Mouse (Mus musculus) kidney, embryonic 16.5 days (tissue): Measurements from ENCODE around the gene Mapk10. TPM values are rescaled to one million over a fixed set of nuclear protein-coding genes. Genes with fewer than 3 reads are reported as not detected.

Source experiments
- ATAC-seq: fragments of 200-750 bp; cut with Nextera tagmentation; 2 replicates; pipeline ENCODE4 v1.8.0; 2017; ENCODE audit warnings: moderate TSS enrichment; ENCODE audit not compliant: low FRiP score, low TSS enrichment
- H3K27ac ChIP-seq: fragments of 300-500 bp; sonication (generic); 2 replicates; pipeline ENCODE4 v1.5.1; 2014; ENCODE audit warnings: low read length
- H3K27me3 ChIP-seq: fragments of 300-500 bp; sonication (generic); 2 replicates; pipeline ENCODE4 v1.6.1; 2014; ENCODE audit warnings: low read length, control low read depth, mixed read lengths; ENCODE audit not compliant: insufficient read depth
- H3K36me3 ChIP-seq: fragments of 300-500 bp; sonication (generic); 2 replicates; pipeline ENCODE4 v1.6.1; 2014; ENCODE audit warnings: low read length, control low read depth, mixed read lengths; ENCODE audit not compliant: insufficient read depth
- H3K4me1 ChIP-seq: fragments of 300-500 bp; sonication (generic); 2 replicates; pipeline ENCODE4 v1.6.1; 2014; ENCODE audit warnings: low read length, control low read depth, mixed read lengths; ENCODE audit not compliant: insufficient read depth
- H3K4me2 ChIP-seq: fragments of 300-500 bp; sonication (generic); replicated peaks from 2 replicates; pipeline ENCODE4 v1.6.1; 2014; ENCODE audit warnings: low read depth, low read length
- H3K4me3 ChIP-seq: fragments of 300-500 bp; sonication (generic); 2 replicates; pipeline ENCODE4 v1.5.1; 2014; ENCODE audit warnings: mild to moderate bottlenecking, low read length
- H3K9ac ChIP-seq: fragments of 300-500 bp; sonication (generic); replicated peaks from 2 replicates; pipeline ENCODE4 v1.6.1; 2014; ENCODE audit warnings: low read length
- H3K9me3 ChIP-seq: fragments of 300-500 bp; sonication (generic); 2 replicates; pipeline ENCODE4 v1.6.1; 2016; ENCODE audit warnings: low read length, control low read depth
- WGBS: fragments of 180-500 bp; shearing (Covaris S2); extraction: QIAGEN DNeasy Blood & Tissue Kit; methylation state at CpG from one replicate; pipeline ENCODE4 v1.1.7; 2014; 5-methylcytosine and 5-hydroxymethylcytosine counted together
- polyA plus RNA-seq: library from polyadenylated mRNA; unstranded; fragments of >200 nt; fragmentation: Nextera tagmentation; extraction: Ambion mirVana; gene quantifications from 2 replicates; pipeline ENCODE4 v1.2.1, GENCODE M21; 2015

The Mapk10 gene
- polyA plus RNA-seq, 1 experiment from 2014 or later = 0.64 TPM

DNA sequence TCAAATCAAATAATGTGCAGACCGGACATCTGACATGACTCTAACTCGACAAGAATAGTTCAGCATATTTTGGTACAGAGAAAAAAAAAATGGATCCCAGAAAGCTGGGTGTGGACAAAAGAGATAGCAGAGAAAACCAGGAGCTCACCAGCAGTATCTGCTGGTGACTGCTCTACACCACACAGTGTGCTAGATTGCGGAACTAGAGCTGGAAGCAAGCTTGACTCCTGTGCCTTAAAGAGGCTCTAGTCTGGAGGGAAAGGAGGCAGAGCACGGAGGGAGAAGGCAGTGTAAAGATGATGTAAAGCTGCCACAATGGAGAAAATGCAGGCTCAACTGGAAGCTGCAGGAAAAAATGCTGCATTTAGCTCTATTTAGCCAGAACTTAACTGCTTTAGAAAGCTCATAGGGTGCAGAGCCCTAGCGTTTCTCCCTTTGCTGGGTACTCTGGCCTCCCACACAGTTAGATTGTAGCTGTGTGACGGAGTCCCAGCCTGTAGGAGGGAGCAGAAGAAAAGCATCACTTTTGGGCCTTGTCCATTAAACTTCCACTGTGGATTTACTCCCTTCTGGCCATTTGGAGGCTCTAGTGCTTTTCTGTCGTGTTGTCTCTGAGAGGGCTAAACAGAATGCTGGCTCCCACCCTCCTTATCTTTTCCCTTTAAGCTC is 188.5 kb downstream of the Mapk10 start:
- Histone ChIP-seq H3K4me2 (no peak overlapping the region), H3K27ac (no peak overlapping the region), H3K27me3 (no peaks in the 10 kb centered on the region), H3K36me3 (no peaks in the 10 kb centered on the region), H3K9ac (no peak overlapping the region), H3K4me3 (no peak overlapping the region), H3K4me1 (no peaks in the 10 kb centered on the region), H3K9me3 (peaks cover 4% of the 10 kb centered on the region)
- 46% methylated on average over 7 of the region's 7 CpGs for WGBS
- no peak for ATAC-seq

DNA sequence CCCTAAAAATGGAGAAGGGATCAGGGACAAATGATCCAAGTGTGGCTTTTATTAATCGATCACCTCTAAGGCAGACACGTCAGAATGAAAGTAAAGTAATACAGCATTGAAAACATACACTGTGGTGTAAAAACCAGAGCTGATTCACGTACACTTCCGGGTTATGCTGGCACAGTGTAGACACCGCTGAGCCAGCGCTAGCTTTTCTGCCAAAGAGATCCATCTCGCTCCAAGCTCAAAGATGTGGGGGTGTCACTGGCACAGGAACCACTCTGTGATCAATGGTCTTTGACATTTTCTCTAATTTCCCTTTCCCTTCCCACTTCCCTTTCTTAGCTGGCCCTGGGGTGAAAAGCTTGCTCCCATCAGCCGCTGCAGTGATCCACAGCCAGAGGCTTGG is 189.7 kb downstream of the Mapk10 start:
- ATAC-seq = no peak
- Histone ChIP-seq H3K4me1 (no peaks in the 10 kb centered on the region), H3K27ac (no peak overlapping the region), H3K4me3 (no peak overlapping the region), H3K9ac (no peak overlapping the region), H3K36me3 (no peaks in the 10 kb centered on the region), H3K27me3 (no peaks in the 10 kb centered on the region), H3K9me3 (peaks cover 4% of the 10 kb centered on the region), H3K4me2 (no peak overlapping the region)
- 70% methylated on average over 8 of the region's 8 CpGs for WGBS

DNA sequence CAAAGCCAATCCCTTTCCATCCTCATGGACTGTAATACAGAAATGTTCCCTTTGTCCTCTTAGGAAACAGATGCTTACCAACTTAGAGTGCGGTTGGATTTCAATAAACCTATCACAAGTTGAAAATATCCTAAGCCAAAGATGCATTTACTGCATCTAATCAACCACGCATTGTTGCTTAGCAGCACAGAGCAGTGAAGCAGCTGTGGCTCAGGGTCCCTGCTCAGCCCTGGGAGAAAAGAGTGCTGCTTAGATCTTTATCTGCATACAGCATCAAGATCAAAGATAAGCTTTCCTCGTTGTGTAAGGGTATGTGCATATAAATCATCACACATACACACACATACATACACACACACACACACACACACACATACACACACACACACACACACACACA is 190.2 kb downstream of the Mapk10 start:
- Histone ChIP-seq H3K9me3 (peaks cover 4% of the 10 kb centered on the region), H3K4me1 (no peaks in the 10 kb centered on the region), H3K36me3 (no peaks in the 10 kb centered on the region), H3K4me2 (no peak overlapping the region), H3K27ac (no peak overlapping the region), H3K9ac (no peak overlapping the region), H3K4me3 (no peak overlapping the region), H3K27me3 (no peaks in the 10 kb centered on the region)
- ATAC-seq = no peak
- 51% methylated on average over 3 of the region's 3 CpGs for WGBS

DNA sequence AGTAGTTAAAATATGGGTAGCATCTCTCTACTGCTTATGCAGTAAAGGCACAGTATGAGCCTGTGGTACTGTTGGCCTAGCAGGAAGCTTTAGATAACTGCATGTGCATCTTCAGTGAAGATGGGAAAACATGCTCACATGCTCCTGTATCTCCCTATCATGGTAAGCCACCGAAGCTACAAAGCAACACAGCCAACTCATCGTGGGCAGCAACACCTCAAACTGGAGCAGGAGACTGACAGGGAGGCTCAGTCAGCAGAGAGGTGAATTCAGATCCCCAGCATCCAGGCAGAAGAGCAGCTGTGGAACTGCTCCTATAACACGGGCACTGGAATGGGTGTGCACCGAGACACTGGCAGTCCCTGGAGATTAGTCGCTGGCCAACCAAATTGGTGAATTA is 191.0 kb downstream of the Mapk10 start:
- WGBS = 89% methylated on average over 5 of the region's 5 CpGs
- no peak overlapping the region for H3K9ac ChIP-seq
- ATAC-seq = no peak

DNA sequence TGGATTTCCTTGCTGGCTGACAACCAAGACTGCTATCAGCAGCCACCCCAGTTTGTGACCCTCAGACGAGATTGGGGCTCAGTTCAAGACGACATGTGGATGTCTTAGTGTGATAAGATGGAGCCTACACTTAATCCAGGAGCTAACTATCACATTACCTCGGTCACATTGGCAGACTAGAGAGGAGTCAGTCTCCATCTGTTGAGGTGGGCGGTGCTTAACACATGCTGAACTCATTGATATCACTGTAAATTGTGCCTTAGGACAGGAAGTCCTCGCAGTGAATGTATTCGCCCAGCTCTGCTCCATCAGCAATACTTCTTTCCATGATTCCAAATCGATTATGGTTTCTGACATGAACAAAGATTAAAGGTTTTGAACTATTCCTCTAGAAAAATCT is 193.5 kb downstream of the Mapk10 start:
- Histone ChIP-seq H3K27ac (no peak overlapping the region), H3K9me3 (no peaks in the 10 kb centered on the region), H3K9ac (no peak overlapping the region), H3K4me2 (no peak overlapping the region), H3K27me3 (no peaks in the 10 kb centered on the region), H3K4me1 (no peaks in the 10 kb centered on the region), H3K36me3 (no peaks in the 10 kb centered on the region), H3K4me3 (no peak overlapping the region)
- ATAC-seq = no peak
- WGBS = 83% methylated on average over 7 of the region's 7 CpGs

More for the DNA sequence above, 191.0 kb downstream of the Mapk10 start:
- H3K27me3 ChIP-seq = no peaks in the 10 kb centered on the region
- H3K4me3 ChIP-seq = no peak overlapping the region
- H3K4me1 ChIP-seq = no peaks in the 10 kb centered on the region
- H3K4me2 ChIP-seq = no peak overlapping the region
- no peaks in the 10 kb centered on the region for H3K36me3 ChIP-seq
- peaks cover 4% of the 10 kb centered on the region for H3K9me3 ChIP-seq
- no peak overlapping the region for H3K27ac ChIP-seq

DNA sequence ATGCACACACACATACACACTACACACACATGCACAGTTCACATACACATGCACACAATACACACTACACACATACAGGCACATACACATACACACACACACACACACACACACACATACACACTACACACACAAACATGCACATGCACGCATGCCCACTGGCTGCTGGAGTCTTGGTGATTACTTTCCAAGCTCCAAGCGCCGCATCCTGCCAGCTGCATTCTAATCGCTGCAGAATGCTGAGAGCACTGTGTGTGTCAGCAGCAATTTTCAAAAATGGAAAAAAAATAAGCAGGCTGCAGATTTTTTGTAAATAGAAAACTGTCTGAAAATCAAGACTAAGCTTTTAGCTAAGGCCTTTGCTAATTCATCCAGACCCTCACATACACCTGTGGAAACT is 196.8 kb downstream of the Mapk10 start:
- no peaks in the 10 kb centered on the region for H3K4me1 ChIP-seq
- no peak overlapping the region for H3K4me3 ChIP-seq
- H3K27ac ChIP-seq = no peak overlapping the region
- WGBS = 92% methylated on average over 4 of the region's 4 CpGs
- H3K9me3 ChIP-seq = no peaks in the 10 kb centered on the region
- no peak for ATAC-seq
- H3K4me2 ChIP-seq = no peak overlapping the region
- no peaks in the 10 kb centered on the region for H3K36me3 ChIP-seq
- H3K9ac ChIP-seq = no peak overlapping the region
- no peaks in the 10 kb centered on the region for H3K27me3 ChIP-seq

DNA sequence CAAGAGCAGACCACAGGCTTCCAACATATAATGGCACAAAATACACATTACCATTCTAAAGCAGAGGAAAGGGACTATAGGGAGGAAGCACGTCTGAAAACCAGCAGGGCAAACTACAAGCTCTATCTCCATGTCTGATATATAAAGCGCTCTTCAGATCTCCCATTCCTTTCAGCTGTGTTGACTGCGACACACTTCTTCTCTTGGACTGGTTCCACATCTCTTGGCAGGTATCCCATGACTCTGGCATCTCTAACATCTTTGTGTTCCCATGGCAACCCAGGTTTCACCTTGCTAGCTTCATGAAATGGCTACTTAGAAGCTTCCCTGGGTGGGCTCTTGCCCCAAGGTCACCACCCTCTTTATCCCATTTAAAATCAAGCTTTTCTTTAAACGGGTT is 202.2 kb downstream of the Mapk10 start:
- no peaks in the 10 kb centered on the region for H3K27me3 ChIP-seq
- H3K4me3 ChIP-seq = no peak overlapping the region
- no peaks in the 10 kb centered on the region for H3K9me3 ChIP-seq
- no peak for ATAC-seq
- 76% methylated on average over 4 of the region's 4 CpGs for WGBS
- H3K9ac ChIP-seq = no peak overlapping the region
- H3K27ac ChIP-seq = no peak overlapping the region
- H3K4me2 ChIP-seq = no peak overlapping the region
- no peaks in the 10 kb centered on the region for H3K36me3 ChIP-seq
- H3K4me1 ChIP-seq = no peaks in the 10 kb centered on the region

DNA sequence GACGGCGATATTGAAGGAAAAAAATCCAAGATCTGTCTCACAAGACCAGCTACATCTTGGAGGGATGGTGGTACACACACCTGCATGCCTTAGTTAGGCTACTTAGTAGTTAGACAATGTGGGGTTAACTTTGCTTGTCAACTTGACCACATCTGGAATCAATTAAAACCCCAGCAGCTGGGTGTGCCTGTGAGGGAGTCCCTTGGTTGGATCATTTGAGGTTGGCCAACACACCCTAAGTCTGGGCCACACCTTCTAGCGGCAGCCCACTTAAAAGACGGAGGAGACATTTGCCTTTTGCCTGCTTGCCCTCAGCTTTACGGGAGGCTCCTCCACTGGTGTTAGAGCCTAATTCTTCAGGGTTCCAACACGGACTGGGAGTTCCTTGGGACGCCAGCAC is 209.0 kb downstream of the Mapk10 start:
- WGBS = 58% methylated on average over 7 of the region's 7 CpGs
- no peak overlapping the region for H3K4me3 ChIP-seq
- ATAC-seq = no peak
- H3K27ac ChIP-seq = no peak overlapping the region
- H3K4me1 ChIP-seq = no peaks in the 10 kb centered on the region
- H3K4me2 ChIP-seq = no peak overlapping the region
- no peak overlapping the region for H3K9ac ChIP-seq
- H3K36me3 ChIP-seq = no peaks in the 10 kb centered on the region
- no peaks in the 10 kb centered on the region for H3K9me3 ChIP-seq
- no peaks in the 10 kb centered on the region for H3K27me3 ChIP-seq

DNA sequence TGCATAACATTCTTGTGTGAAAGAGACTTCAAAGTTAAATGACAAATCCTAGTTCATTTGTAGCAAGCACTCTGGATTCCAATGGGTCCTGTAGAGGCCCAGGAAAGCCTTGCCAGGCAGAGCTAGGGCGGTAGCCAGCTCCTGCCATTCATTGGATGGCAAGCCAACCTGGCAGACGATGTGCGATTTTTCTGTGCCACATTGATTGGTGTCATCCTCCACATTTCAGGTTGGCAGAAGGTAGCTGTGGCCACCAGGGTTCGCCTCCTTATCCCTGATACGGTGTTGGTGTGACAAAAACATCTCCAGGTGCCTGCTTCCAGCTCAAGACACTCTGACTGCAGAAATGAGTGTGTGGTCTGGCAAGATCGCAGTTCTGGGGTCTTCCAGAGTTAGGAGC is 210.6 kb downstream of the Mapk10 start:
- WGBS = 92% methylated on average over 6 of the region's 6 CpGs
- Histone ChIP-seq H3K9ac (no peak overlapping the region), H3K27me3 (no peaks in the 10 kb centered on the region), H3K36me3 (no peaks in the 10 kb centered on the region), H3K4me3 (no peak overlapping the region), H3K4me2 (no peak overlapping the region), H3K9me3 (no peaks in the 10 kb centered on the region), H3K4me1 (no peaks in the 10 kb centered on the region), H3K27ac (no peak overlapping the region)
- no peak for ATAC-seq

DNA sequence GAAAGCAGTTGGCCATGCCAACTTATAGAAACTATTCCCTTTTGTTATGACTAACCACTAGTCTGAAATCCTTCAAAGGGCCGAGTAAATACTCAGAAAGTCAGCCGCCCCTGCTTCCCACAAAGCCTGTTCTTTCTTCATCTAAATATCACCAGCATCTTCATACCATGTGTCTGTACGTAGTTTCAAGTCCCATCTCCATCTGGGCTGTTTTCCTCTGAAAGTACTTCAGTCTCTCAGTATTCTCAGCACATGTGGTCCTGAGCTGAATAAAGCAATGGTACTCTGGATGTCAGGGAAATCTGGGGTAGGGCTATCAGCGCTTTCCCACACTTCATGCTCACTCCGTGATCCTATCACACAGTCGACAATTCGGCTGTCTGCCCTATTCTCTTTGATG is 212.6 kb downstream of the Mapk10 start:
- no peaks in the 10 kb centered on the region for H3K9me3 ChIP-seq
- 89% methylated on average over 7 of the region's 7 CpGs for WGBS

More for the DNA sequence above, 212.6 kb downstream of the Mapk10 start:
- no peaks in the 10 kb centered on the region for H3K36me3 ChIP-seq
- no peak for ATAC-seq
- no peaks in the 10 kb centered on the region for H3K4me1 ChIP-seq
- H3K4me3 ChIP-seq = no peak overlapping the region
- H3K4me2 ChIP-seq = no peak overlapping the region
- no peak overlapping the region for H3K9ac ChIP-seq
- no peak overlapping the region for H3K27ac ChIP-seq
- no peaks in the 10 kb centered on the region for H3K27me3 ChIP-seq
